Mouse (Mus musculus) kidney, adult 2 months (tissue): ENCODE measurements around the gene Myl6b.
A peak's percentile ranks its signal among the peaks of the same experiment; 100 is the strongest.

Experiments
- CTCF ChIP-seq: fragments of 200-500 bp; conservative IDR thresholded peaks from 2 replicates; pipeline ENCODE4 v1.5.1; 2011; ENCODE audit warnings: low read depth, mild to moderate bottlenecking, control low read depth, low read length, moderate library complexity, mixed read lengths; ENCODE audit not compliant: insufficient read depth, insufficient read length
- POLR2A ChIP-seq: fragments of 200-500 bp; IDR thresholded peaks from one replicate; pipeline ENCODE4 v1.6.1; 2011; ENCODE audit warnings: low read depth, low read length, control low read depth

DNA sequence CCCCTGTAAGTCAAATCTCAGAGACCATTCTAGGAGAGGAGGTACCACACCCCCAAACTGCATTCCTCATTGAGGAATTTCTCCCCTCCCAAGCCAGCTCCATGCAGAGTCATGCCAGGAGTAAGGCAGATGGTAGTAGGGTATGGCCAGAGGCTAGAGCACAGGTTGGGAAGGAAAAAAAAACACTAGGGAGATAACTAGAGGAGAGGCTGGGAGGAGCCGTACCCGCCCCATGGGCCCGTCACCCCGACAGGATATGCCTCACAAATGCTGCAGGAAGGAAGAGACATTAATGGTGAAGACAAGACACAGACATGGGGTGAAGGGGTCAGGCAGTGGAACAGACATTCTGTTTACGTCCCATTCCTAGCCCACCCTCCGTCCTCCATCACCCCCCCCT lies 7.0 kb downstream of the Myl6b start:
- TF ChIP-seq CTCF (no peak), POLR2A (peak; percentile 39)
